Mouse (Mus musculus) embryonic stem cell, embryonic (primary cell): ENCODE data around the gene Zfp423.

ENCODE experiments used
- CTCF ChIA-PET, 4 experiments: fragments of 300-600 bp in 2 of 4; fragments of 350-600 bp in 2 of 4; sonication (Branson Sonifier 250); formaldehyde crosslinking; loops; one replicate each; lab custom pipeline; 2022; ENCODE audit warnings: inconsistent platforms in 2 of 4; lab: Charles Lee
- POLR2A ChIA-PET, 4 experiments: fragments of 300-600 bp in 2 of 4; fragments of 350-600 bp in 2 of 4; sonication (Branson Sonifier 250); formaldehyde crosslinking; loops; one replicate each; lab custom pipeline; 2022; ENCODE audit warnings: antibody characterized with exemption in 4 of 4, inconsistent platforms in 1 of 4; lab: Charles Lee

The Zfp423 gene

DNA sequence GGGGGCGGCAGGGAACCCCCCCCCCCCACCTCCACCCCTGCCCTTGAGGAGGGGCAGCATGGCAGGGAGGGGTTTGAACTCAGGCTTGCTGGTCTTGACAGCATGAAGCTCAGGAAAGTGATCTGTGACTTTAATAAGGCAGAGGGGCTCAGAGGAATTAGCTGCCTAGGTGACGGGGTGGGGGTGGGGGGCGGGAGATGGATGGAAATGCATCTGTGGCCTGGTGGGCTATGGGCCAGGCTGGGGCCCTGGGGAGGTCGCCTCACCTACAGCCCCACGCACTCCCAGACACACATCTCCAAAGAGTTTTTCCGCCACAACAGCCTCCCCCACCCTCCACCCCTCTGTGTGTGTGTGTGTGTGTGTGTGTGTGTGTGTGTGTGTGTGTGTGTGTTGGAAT, 122.1 kb downstream of the Zfp423 start:
- CTCF ChIA-PET, result interaction anchor here in 3 of 4 experiments (0.6 to 1.1 kb wide), 5 partner anchors 39 to 244 kb away, joined by 3 to 6 read pairs (median 5); no protein-coding TSS in a partner anchor
- POLR2A ChIA-PET, result interaction anchor here in 2 of 4 experiments (0.6 to 1.2 kb wide), 5 partner anchors 10 to 89 kb away, joined by 3 to 6 read pairs (median 4); no protein-coding TSS in a partner anchor

- CTCF ChIA-PET, result interaction anchor here in 3 of 4 experiments (0.6 to 1.1 kb wide), 5 partner anchors 39 to 244 kb away, joined by 3 to 6 read pairs (median 5); no protein-coding TSS in a partner anchor
- POLR2A ChIA-PET, result interaction anchor here in 1 of 4 experiments (0.6 to 1.2 kb wide), 5 partner anchors 10 to 90 kb away, joined by 3 to 4 read pairs (median 3); no protein-coding TSS in a partner anchor
These were observed 122.5 kb downstream of the Zfp423 start for GRCm38 (mm10) chr8:87836866-87837265.

- ChIA-PET CTCF (interaction anchor here in 2 of 4 experiments (0.5 to 1.3 kb wide), 3 partner anchors 106 to 325 kb away, joined by 3 to 4 read pairs (median 4); no protein-coding TSS in a partner anchor), POLR2A (interaction anchor here in 1 of 4 experiments (1.1 kb wide), 1 partner anchor 63 kb away, joined by 3 read pairs; no protein-coding TSS in a partner anchor)
These were observed 123.5 kb downstream of the Zfp423 start for GRCm38 (mm10) chr8:87835924-87836323.

DNA sequence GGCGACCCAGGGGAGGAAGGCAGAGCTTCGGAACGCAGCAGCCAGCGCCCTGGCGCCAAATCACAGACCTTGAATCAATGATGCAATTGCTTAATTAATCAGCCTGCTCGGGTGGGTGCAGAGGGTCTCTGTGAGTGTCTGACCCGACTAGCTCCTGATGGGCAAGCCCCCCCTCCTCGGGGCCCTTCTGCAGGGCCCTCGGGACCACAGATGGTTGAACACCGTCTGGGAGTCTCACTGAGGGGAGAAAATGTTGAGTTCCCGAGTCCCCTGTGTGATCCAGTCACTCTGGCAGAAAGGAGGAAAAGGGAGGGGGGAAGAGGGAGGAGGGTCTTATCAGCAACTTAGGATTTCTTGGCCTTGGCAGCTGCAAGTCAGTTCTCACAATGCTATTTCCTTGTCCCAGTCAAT, 124.0 kb downstream of the Zfp423 start:
- ChIA-PET CTCF (interaction anchor here in 2 of 4 experiments (0.5 to 1.3 kb wide), 4 partner anchors 31 to 326 kb away, joined by 3 to 10 read pairs (median 4); no protein-coding TSS in a partner anchor), POLR2A (interaction anchor here in 1 of 4 experiments (0.7 kb wide), 1 partner anchor 9 kb away, joined by 4 read pairs; no protein-coding TSS in a partner anchor)

GRCm38 (mm10) chr8:87834656-87835055, 124.7 kb downstream of the Zfp423 start:
- ChIA-PET POLR2A (interaction anchor here in 1 of 4 experiments (0.7 kb wide), 1 partner anchor 9 kb away, joined by 4 read pairs; no protein-coding TSS in a partner anchor), CTCF (interaction anchor here in 2 of 4 experiments (0.7 to 1.3 kb wide), 2 partner anchors 30 to 119 kb away, joined by 4 to 10 read pairs; no protein-coding TSS in a partner anchor)

- CTCF ChIA-PET, result interaction anchor here in 1 of 4 experiments (0.6 kb wide), 1 partner anchor 169 kb away, joined by 4 read pairs; no protein-coding TSS in a partner anchor
- POLR2A ChIA-PET, result no interaction called here
These were observed 125.4 kb downstream of the Zfp423 start for GRCm38 (mm10) chr8:87833841-87834620.

- POLR2A ChIA-PET, result interaction anchor here in 1 of 4 experiments (0.9 to 1.2 kb wide), 2 partner anchors 48 to 151 kb away, joined by 3 read pairs; no protein-coding TSS in a partner anchor
- CTCF ChIA-PET, result interaction anchor here in 2 of 4 experiments (0.6 to 1.1 kb wide), 2 partner anchors 142 to 168 kb away, joined by 3 to 4 read pairs; no protein-coding TSS in a partner anchor
These were observed 126.1 kb downstream of the Zfp423 start for GRCm38 (mm10) chr8:87833339-87833738.

DNA sequence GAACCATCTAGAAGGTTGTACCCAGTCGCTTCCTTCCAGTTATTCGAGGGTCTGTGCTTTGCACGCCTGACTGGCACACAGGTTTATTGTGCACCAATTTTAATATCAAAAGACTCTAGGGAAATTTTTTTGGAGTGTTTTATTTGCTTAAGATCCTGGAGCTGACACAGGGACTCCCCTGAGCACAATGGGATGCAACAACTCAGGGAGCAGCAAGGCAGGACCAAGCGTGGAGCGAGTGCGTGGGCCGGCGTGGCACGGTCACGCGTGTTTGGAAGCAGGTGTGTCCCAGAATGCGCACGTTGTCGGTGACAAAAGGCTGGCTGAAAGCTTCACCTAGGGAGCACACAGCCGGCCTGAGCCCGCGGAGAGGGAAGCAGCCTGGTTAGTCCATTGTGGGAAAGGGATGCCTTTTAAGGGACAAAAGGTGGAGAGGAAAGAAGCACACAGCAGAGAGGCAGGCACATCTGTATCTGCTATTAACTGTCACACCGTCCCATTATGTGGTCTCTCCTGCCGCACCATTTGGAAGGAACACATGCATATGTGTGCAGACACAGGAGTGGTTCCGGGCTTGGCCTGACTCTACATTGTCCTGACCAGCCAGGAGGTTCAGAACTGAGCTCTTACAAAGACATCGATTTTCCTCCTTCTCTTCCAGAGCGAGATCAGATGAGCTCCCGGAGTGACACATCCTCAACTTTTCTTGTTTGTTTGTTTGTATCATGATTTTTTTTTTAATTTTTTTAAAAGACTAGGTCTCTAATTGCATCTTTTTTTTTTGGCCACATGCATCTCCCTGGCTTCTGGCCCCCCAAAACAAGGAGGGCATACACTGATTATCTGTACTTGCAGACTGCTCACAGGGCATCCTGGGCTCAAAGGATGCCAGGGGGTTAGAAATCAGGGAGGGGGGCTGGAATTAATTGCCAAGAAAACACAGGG, 126.7 kb downstream of the Zfp423 start:
- CTCF ChIA-PET, result interaction anchor here in 2 of 4 experiments (0.7 to 1.1 kb wide), 3 partner anchors 12 to 142 kb away, joined by 3 to 6 read pairs (median 4); no protein-coding TSS in a partner anchor

DNA sequence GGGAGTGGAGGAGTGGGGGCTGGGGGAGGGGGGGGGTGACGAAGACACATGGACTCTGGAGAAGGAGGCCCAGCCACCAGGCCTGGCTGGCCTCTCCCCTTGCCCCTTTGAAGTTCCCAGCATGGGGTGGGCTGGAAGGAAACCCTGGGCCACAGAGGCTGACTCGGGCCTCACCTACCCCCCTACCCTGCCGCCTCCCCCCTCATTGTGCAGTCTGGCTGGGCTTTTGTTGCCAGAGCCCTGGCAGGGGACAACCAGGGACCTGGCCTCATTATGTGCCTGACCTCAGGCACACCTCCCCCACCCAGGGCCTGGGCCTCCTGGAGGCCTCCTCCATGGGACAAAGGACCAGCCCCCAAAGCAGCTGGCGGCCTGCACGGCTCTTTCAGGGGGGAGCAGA, 127.8 kb downstream of the Zfp423 start:
- POLR2A ChIA-PET, result interaction anchor here in 2 of 4 experiments (0.8 to 1.7 kb wide), 4 partner anchors 10 to 201 kb away, joined by 3 to 4 read pairs (median 3); no protein-coding TSS in a partner anchor
- CTCF ChIA-PET, result interaction anchor here in 2 of 4 experiments (0.7 to 2.2 kb wide), 5 partner anchors 32 to 142 kb away, joined by 3 to 10 read pairs (median 4); no protein-coding TSS in a partner anchor

More for the DNA sequence above, 126.7 kb downstream of the Zfp423 start:
- POLR2A ChIA-PET, result interaction anchor here in 2 of 4 experiments (0.8 to 1.2 kb wide), 4 partner anchors 9 to 151 kb away, joined by 3 read pairs; no protein-coding TSS in a partner anchor

DNA sequence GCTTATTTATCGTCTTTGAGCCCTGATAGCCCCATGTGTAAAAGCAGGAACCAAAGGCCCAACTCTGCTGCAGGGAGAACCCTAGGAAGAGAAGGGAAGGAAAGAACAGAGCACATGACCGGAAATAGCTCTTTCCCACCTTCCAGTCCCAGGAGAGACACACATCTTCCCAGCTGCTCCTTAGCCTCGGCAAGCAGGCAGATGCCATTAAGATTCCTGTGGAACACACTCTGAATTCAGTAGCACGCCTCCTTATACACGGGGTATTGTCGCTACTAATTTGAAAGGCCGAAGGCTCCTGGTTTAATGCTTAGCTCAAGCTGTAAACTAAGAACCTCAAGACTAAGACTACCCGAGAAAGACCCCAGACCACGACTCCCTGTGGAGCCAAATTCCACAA, 128.3 kb downstream of the Zfp423 start:
- POLR2A ChIA-PET, result interaction anchor here in 1 of 4 experiments (0.9 to 1.7 kb wide), 3 partner anchors 36 to 202 kb away, joined by 3 to 7 read pairs (median 4); no protein-coding TSS in a partner anchor
- CTCF ChIA-PET, result interaction anchor here (0.6 to 2.2 kb wide), 10 partner anchors 12 to 293 kb away, joined by 3 to 10 read pairs (median 4); no protein-coding TSS in a partner anchor

- POLR2A ChIA-PET, result interaction anchor here in 3 of 4 experiments (0.5 to 1.7 kb wide), 8 partner anchors 11 to 167 kb away, joined by 3 to 7 read pairs (median 3); no protein-coding TSS in a partner anchor
- CTCF ChIA-PET, result interaction anchor here (0.5 to 2.2 kb wide), 36 partner anchors 13 to 293 kb away, joined by 3 to 13 read pairs (median 3); no protein-coding TSS in a partner anchor
These were observed 129.2 kb downstream of the Zfp423 start for GRCm38 (mm10) chr8:87830200-87830599.

- ChIA-PET POLR2A (interaction anchor here in 1 of 4 experiments (0.6 kb wide), 1 partner anchor 143 kb away, joined by 3 read pairs; no protein-coding TSS in a partner anchor), CTCF (interaction anchor here in 1 of 4 experiments (0.6 kb wide), 1 partner anchor 1058 kb away, joined by 4 read pairs; no protein-coding TSS in a partner anchor)
These were observed 133.3 kb downstream of the Zfp423 start for GRCm38 (mm10) chr8:87826013-87826660.

- POLR2A ChIA-PET, result no interaction called here
- CTCF ChIA-PET, result interaction anchor here in 1 of 4 experiments (0.7 kb wide), 1 partner anchor 228 kb away, joined by 3 read pairs; no protein-coding TSS in a partner anchor
These were observed 136.2 kb downstream of the Zfp423 start for GRCm38 (mm10) chr8:87823172-87823571.

- CTCF ChIA-PET, result no interaction called here
- POLR2A ChIA-PET, result no interaction called here
These were observed 136.7 kb downstream of the Zfp423 start for GRCm38 (mm10) chr8:87822690-87823089.

DNA sequence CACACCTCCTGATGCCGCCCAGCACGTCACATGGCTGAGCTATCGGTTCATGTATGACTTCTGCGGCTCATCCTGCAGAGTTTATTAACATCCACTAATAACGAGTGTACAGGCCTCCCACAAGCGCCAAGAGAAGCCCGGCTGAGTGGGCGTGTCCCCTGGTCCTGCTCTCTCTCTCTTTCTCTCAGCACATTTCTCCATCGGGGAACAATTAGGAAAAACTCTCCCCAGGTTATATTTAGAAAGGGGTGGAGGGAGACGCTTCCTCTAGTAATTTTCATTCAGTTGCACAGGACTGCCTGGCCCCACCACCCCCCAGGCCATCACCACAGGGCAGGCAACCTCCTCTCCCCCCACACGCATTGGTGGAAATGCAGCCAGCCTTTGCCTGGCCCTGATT, 137.2 kb downstream of the Zfp423 start:
- ChIA-PET POLR2A (no interaction called here), CTCF (interaction anchor here in 1 of 4 experiments (0.7 kb wide), 1 partner anchor 502 kb away, joined by 7 read pairs; no protein-coding TSS in a partner anchor)

- ChIA-PET CTCF (interaction anchor here in 1 of 4 experiments (0.7 kb wide), 1 partner anchor 503 kb away, joined by 7 read pairs; no protein-coding TSS in a partner anchor), POLR2A (no interaction called here)
These were observed 137.7 kb downstream of the Zfp423 start for GRCm38 (mm10) chr8:87821655-87822054.
